Mouse (Mus musculus) midbrain, embryonic 11.5 days (tissue): ENCODE measurements at regions not wholly inside any gene's neighbourhood (a gene's known extent, or its start where the extent isn't known, plus 50 kb on each side); places are given as distances from the start of the nearest gene placed in this dataset.

Source experiments
- ATAC-seq: fragments of 200-750 bp; cut with Nextera tagmentation; 2 replicates; pipeline ENCODE4 v1.8.0; 2017; ENCODE audit warnings: moderate TSS enrichment, moderate library complexity; ENCODE audit not compliant: low FRiP score
- DNase-seq: peaks from one replicate; pipeline ENCODE4 v3.0.0; 2015; ENCODE audit warnings: low spot score; ENCODE audit errors: missing footprints
- H3K27ac ChIP-seq: fragments of 300-500 bp; sonication (generic); 2 replicates; pipeline ENCODE4 v1.5.1; 2014; ENCODE audit warnings: low read depth, low read length
- H3K27me3 ChIP-seq: fragments of 300-500 bp; sonication (generic); 2 replicates; pipeline ENCODE4 v1.6.1; 2014; ENCODE audit warnings: mild to moderate bottlenecking, low read length, moderate library complexity, mixed read lengths; ENCODE audit not compliant: control insufficient read depth, insufficient read depth
- H3K36me3 ChIP-seq: fragments of 300-500 bp; sonication (generic); 2 replicates; pipeline ENCODE4 v1.6.1; 2014; ENCODE audit warnings: mild to moderate bottlenecking, low read length, moderate library complexity, mixed read lengths; ENCODE audit not compliant: control insufficient read depth, insufficient read depth
- H3K4me1 ChIP-seq: fragments of 300-500 bp; sonication (generic); 2 replicates; pipeline ENCODE4 v1.6.1; 2014; ENCODE audit warnings: low read length; ENCODE audit not compliant: control insufficient read depth, insufficient read depth
- H3K4me2 ChIP-seq: fragments of 300-500 bp; sonication (generic); 2 replicates; pipeline ENCODE4 v1.6.1; 2014; ENCODE audit warnings: mild to moderate bottlenecking, moderate library complexity
- H3K4me3 ChIP-seq: fragments of 300-500 bp; sonication (generic); 2 replicates; pipeline ENCODE4 v1.5.1; 2014; ENCODE audit warnings: low read depth, low read length
- H3K9ac ChIP-seq: fragments of 300-500 bp; sonication (generic); 2 replicates; pipeline ENCODE4 v1.6.1; 2014; ENCODE audit warnings: low read length
- H3K9me3 ChIP-seq: fragments of 300-500 bp; sonication (generic); 2 replicates; pipeline ENCODE4 v1.6.1; 2016; ENCODE audit warnings: low read length; ENCODE audit not compliant: control insufficient read depth
- WGBS: fragments of 180-500 bp; shearing (Covaris S2); extraction: QIAGEN DNeasy Blood & Tissue Kit; methylation state at CpG from one replicate; pipeline ENCODE4 v1.1.7; 2014; 5-methylcytosine and 5-hydroxymethylcytosine counted together

DNA sequence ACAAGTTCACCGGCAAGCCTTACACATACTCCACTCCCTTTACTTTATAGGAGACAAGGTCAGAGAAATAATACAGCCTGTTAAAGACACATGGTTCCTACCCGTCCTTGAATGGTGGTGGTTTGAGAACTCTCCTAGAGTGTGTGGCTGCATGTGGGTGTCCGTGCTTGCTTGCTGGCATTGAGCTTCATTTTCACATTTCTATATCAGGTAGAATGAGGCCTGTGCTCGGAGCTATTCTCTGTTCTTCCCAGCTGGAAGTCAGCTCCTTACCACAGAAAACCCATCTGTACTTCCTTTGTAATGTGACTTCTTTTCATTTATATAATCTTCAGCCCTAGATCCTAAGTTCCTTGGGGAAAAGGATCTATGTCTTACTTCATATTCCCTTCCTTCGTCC, 106.0 kb upstream of the Mb21d2 start:
- H3K9me3 ChIP-seq = no peaks in the 10 kb centered on the region
- ATAC-seq (no peak), DNase-seq (no peak)
- H3K4me1 ChIP-seq = no peaks in the 10 kb centered on the region; the same call in 1 of the 2 replicates
- H3K27ac ChIP-seq = no peak overlapping the region
- H3K27me3 ChIP-seq = no peaks in the 10 kb centered on the region
- WGBS = 86% methylated on average over 5 of the region's 5 CpGs
- no peaks in the 10 kb centered on the region for H3K36me3 ChIP-seq
- H3K4me3 ChIP-seq = no peak overlapping the region
- no peak overlapping the region for H3K4me2 ChIP-seq
- no peak overlapping the region for H3K9ac ChIP-seq

DNA sequence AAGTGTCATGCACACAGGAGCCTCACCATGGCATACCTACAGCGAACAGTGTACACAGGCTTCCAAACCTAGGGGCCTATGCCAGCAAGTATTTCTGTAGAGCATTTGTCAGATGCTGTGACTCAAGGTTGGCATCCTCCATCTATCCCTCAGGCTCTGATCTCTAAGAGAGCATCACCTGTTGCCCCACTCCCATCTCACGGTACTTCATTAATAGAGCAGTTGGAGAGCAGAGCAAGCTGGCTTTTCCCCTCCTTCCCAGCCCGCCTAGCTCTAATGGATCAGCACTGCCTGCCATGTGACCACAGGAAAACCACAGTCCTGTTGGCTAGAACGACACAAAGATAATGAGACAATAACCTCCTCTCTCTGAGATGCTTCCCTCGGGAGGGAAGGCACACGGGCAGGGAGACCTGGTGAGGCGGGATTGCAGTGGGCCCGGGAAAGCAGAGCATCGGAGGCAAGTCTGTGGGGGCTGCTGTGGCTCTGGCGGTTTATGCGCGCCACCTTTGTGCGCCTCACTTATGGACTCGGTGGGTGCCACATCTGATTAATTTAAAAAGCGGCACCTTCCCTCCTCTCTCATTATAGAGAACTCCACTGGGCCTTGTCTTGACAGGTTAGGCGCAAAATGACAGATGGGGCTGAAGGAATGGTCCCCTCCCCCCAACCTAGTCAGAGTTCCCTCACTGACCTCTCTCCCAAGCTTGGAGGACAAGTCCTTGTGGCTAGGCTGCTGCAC, 104.8 kb upstream of the Mb21d2 start:
- H3K4me1 ChIP-seq = no peaks in the 10 kb centered on the region; the same call in 1 of the 2 replicates
- 65% methylated on average over 16 of the region's 16 CpGs for WGBS
- H3K36me3 ChIP-seq = no peaks in the 10 kb centered on the region
- ATAC-seq = peak; percentile 77
- H3K9me3 ChIP-seq = no peaks in the 10 kb centered on the region
- no peak overlapping the region for H3K4me2 ChIP-seq
- H3K27ac ChIP-seq = no peak overlapping the region
- no peak overlapping the region for H3K9ac ChIP-seq
- H3K4me3 ChIP-seq = no peak overlapping the region
- H3K27me3 ChIP-seq = no peaks in the 10 kb centered on the region
- DNase-seq = no peak

DNA sequence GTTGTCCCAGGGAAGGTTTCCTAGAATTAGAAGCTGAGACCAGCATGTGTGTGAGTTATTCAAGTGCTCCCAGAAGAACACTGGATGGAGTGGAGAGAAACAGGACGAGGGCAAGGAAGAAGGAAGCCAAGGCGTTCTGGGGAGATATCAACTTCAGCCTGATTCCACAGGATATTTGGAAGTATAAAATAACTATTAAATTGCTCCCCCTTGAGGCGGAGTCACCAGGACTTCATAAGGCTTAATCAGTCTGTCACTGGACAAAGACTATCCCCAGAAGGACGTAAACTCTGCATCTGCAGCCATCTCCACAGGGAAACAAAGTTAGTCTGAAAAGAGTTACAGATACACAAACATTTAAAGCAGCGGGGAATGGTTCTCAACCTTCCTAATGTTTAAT, 103.9 kb upstream of the Mb21d2 start:
- ATAC-seq = no peak
- no peak for DNase-seq
- Histone ChIP-seq H3K9me3 (no peaks in the 10 kb centered on the region), H3K27ac (no peak overlapping the region), H3K9ac (no peak overlapping the region), H3K36me3 (no peaks in the 10 kb centered on the region), H3K4me3 (no peak overlapping the region), H3K27me3 (no peaks in the 10 kb centered on the region), H3K4me2 (no peak overlapping the region), H3K4me1 (no peaks in the 10 kb centered on the region; the same call in 1 of the 2 replicates)
- WGBS = 71% methylated on average over 5 of the region's 5 CpGs

DNA sequence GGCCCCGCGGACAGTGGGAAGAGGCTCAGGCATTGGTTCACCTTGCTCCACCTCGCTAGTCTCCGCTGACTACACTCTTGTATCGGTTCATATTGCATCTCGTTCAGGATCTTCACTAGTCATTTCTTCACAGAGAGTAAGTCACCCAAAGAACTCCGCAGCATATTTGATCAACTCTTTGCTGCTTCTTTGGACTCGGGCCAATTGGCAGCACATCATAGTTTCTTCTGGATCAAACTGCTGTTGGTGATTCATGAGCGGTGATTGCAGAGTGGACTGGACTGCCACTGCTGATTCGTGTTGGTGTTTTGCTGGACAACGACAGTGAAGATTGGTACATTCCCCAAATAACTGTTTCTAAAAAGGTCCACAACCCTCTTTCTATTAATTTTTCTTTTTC, 98.4 kb upstream of the Mb21d2 start:
- ATAC-seq (no peak), DNase-seq (no peak)
- Histone ChIP-seq H3K27me3 (no peaks in the 10 kb centered on the region), H3K9ac (no peak overlapping the region), H3K9me3 (no peaks in the 10 kb centered on the region), H3K36me3 (no peaks in the 10 kb centered on the region), H3K4me3 (no peak overlapping the region), H3K4me1 (no peaks in the 10 kb centered on the region), H3K27ac (no peak overlapping the region), H3K4me2 (no peak overlapping the region)
- WGBS = 95% methylated on average over 11 of the region's 11 CpGs

DNA sequence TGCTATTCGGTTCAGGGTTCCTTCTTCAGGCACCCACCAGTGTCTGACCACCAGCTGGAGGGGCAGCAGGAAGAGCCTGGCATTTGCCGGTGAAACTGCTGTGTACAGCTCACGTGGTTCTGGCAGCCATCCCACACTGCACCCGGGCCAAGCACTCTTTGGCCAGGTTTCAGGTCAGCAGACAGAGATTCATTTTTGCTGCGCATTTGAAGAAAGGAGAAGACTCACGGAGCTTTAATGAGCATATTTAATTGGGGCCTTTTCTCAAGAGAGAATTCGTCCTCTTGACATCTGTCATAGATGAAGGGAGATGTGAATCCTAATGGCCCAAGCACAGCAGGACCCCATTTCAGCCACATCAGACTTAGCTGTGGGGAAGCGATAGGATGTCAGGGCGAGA, 71.8 kb upstream of the Mb21d2 start:
- Histone ChIP-seq H3K9ac (no peak overlapping the region), H3K36me3 (no peaks in the 10 kb centered on the region), H3K4me2 (no peak overlapping the region), H3K9me3 (no peaks in the 10 kb centered on the region), H3K27ac (no peak overlapping the region), H3K4me3 (no peak overlapping the region), H3K4me1 (no peaks in the 10 kb centered on the region), H3K27me3 (no peaks in the 10 kb centered on the region)
- WGBS = 80% methylated on average over 9 of the region's 9 CpGs
- ATAC-seq (no peak), DNase-seq (no peak)

DNA sequence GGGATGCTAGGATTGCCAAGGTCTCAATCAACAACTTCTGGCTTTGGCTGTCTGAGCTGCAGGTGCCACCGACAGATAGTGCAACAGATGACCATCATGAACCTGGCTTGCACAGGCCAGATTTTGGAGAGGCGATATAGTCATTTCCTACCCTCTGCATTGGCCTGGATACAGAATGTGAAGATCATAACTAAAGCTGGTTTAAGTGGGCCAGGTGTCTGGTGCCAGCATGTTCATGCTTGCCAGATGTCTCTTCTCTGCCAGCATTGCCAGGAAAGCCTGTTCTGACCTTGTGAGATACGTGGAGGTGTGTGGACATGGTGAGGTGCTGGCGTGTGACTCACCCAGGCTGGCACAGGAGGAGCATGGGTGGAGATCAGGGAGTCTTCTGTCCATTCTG, 70.2 kb upstream of the Mb21d2 start:
- 93% methylated on average over 4 of the region's 4 CpGs for WGBS
- Histone ChIP-seq H3K9ac (no peak overlapping the region), H3K4me2 (no peak overlapping the region), H3K9me3 (no peaks in the 10 kb centered on the region), H3K36me3 (no peaks in the 10 kb centered on the region), H3K27ac (no peak overlapping the region), H3K4me1 (no peaks in the 10 kb centered on the region), H3K27me3 (no peaks in the 10 kb centered on the region), H3K4me3 (no peak overlapping the region)
- ATAC-seq (no peak), DNase-seq (no peak)

DNA sequence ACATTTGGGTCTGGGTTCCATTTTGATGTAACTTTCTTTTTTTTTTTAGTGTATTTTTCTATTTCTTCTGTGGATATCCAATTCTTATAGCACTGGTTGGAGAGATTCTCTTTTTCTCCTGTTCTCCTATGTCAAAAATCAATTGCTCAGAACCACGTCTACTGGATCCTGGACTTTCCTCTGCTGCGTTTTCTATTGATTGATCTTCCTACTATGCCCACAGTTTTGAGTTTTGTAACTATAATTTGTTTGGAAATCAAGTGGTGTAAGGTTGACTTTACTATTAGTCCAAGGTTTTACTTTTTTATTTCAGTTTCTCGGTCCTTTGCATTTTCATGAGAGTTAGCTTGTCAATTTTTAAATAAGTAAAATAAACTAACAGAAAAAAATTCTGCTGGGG, 67.2 kb upstream of the Mb21d2 start:
- WGBS = 90% methylated on average over 3 of the region's 3 CpGs

DNA sequence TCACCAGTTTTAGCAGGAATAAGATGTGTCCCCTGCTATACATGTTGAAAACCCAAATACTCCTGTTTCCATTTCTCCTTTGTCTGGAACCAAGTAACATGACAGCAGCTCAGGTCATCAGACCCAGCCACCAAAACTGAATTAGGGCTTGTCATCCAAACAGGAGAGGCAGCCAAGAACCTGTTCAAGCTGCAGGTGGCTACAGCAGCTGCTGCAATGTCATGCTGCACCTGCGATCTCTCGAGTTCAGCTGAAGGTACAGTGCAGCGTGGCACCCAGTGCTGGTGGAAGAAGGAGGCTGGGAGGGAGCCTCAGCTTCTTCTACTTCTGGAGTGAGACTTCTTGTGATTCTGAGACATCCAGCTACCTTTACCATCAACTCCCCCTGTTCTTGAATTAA, 61.2 kb upstream of the Mb21d2 start:
- H3K27ac ChIP-seq = no peak overlapping the region
- ATAC-seq = no peak
- H3K36me3 ChIP-seq = no peaks in the 10 kb centered on the region
- DNase-seq = no peak
- no peaks in the 10 kb centered on the region; the same call in 1 of the 2 replicates for H3K9me3 ChIP-seq
- no peaks in the 10 kb centered on the region for H3K4me1 ChIP-seq
- no peak overlapping the region for H3K4me2 ChIP-seq
- 91% methylated on average over 3 of the region's 3 CpGs for WGBS
- H3K4me3 ChIP-seq = no peak overlapping the region
- H3K9ac ChIP-seq = no peak overlapping the region
- no peaks in the 10 kb centered on the region for H3K27me3 ChIP-seq

More for the DNA sequence above, 67.2 kb upstream of the Mb21d2 start:
- ATAC-seq (no peak), DNase-seq (no peak)
- H3K27me3 ChIP-seq = no peaks in the 10 kb centered on the region
- H3K4me3 ChIP-seq = no peak overlapping the region
- no peak overlapping the region for H3K27ac ChIP-seq
- no peaks in the 10 kb centered on the region for H3K36me3 ChIP-seq
- H3K4me1 ChIP-seq = no peaks in the 10 kb centered on the region
- no peak overlapping the region for H3K9ac ChIP-seq
- H3K4me2 ChIP-seq = no peak overlapping the region
- H3K9me3 ChIP-seq = no peaks in the 10 kb centered on the region; the same call in 1 of the 2 replicates

DNA sequence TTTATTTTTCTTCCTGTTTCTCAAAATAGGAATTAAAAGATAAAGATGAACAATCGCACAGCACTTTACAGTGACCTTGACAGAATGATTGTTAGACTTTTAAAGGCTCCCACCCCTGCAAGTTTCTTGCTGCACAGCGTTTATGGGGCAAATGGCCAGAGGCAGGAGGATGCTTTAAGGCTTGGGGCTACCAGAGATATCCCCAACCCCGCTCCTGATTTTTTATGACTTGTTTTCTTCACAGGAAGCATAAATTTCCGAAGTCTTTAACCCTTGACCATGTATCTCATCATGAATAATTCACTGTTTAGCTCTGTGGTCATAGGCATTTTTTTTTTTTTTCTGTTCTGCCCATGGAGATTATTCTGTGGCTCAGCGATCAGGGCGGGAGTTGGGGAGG, 55.5 kb upstream of the Mb21d2 start:
- 61% methylated on average over 6 of the region's 6 CpGs for WGBS
- no peaks in the 10 kb centered on the region for H3K9me3 ChIP-seq

More for the DNA sequence above, 55.5 kb upstream of the Mb21d2 start:
- no peaks in the 10 kb centered on the region for H3K36me3 ChIP-seq
- no peak overlapping the region for H3K4me2 ChIP-seq
- ATAC-seq = no peak
- H3K27me3 ChIP-seq = no peaks in the 10 kb centered on the region
- H3K4me1 ChIP-seq = no peaks in the 10 kb centered on the region
- H3K27ac ChIP-seq = no peak overlapping the region
- H3K4me3 ChIP-seq = no peak overlapping the region
- DNase-seq = no peak
- no peak overlapping the region for H3K9ac ChIP-seq
